In the genomic region with DNA sequence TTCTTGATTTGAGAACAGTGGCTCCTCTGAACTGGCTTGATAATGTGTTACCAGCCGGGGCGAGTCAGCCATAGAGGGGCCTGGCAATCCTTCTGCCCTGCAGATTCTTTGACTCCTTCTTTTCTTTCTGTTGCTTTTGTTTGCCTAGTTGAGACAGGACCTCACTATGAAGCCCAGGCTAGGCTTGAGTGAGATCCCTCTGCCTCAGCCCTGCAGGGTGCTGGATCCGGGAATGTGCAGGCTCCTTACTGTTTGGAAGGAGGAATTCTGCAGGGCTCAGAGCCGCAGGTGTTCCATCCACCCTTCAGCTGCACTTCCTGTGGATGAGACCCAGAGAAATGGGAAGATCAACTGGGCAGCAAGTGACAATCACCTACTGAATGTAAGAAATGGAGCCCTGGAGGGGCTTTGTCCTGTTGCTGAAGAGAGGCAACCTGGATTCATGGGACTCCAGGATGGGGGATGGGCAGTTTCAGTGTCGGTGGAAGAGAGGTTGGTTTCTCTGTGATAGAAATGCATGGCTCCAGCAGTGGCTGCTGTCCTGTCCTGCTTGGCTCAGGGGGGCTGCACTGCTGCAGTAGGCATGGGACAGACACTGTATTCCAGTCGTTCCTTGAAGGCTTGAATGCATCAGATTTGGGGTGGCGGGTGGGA, we compare ENCODE assay signal across 12 mouse cellular contexts. TPM values are rescaled to one million over a fixed set of nuclear protein-coding genes. Genes with fewer than 3 reads are reported as not detected.
DNase-seq lines count a peak whose midpoint lies in the region; ATAC-seq lines count a peak whose summit lies in the region.
"Had no signal": no experiment of that assay in that cellular context is flagged by ENCODE, and none has a peak within 500 bp of the region (broad histone marks: within the 10 kb centered on the region; RNA-seq: fewer than 3 reads in every experiment).

No protein-coding gene starts in this region.

- DNase-seq in heart, postnatal 14 days, result no peak
- DNase-seq in lung, postnatal 4 days, result no peak
- DNase-seq in lung, postnatal 14 days, result no peak
- DNase-seq: kidney, postnatal 14 days had no signal

- H3K9me3 ChIP-seq in heart, embryonic 13.5 days, result no peaks in the 10 kb centered on the region
- peaks cover 7% of the 10 kb centered on the region for H3K9me3 ChIP-seq in forebrain, embryonic 13.5 days (replicated peaks)
- no peaks in the 10 kb centered on the region for H3K9me3 ChIP-seq in hindbrain, embryonic 16.5 days (ENCODE audit: control insufficient read depth, low read length)
- H3K9me3 ChIP-seq in neural tube, embryonic 13.5 days, result 0 out of 2 replicates have a peak, but pooled peaks cover 6% of the 10 kb centered on the region
- H3K9me3 ChIP-seq: stomach, embryonic 15.5 days had no signal

- H3K36me3 ChIP-seq in heart, embryonic 13.5 days, result no peaks in the 10 kb centered on the region
- no peaks in the 10 kb centered on the region for H3K36me3 ChIP-seq in forebrain, embryonic 13.5 days (ENCODE audit: poor library complexity, severe bottlenecking)
- H3K36me3 ChIP-seq in hindbrain, embryonic 16.5 days (ENCODE audit: control insufficient read depth, insufficient read depth, low read length), result no peaks in the 10 kb centered on the region
- H3K36me3 ChIP-seq in neural tube, embryonic 13.5 days, result no peaks in the 10 kb centered on the region
- H3K36me3 ChIP-seq: stomach, embryonic 15.5 days had no signal

- peak overlapping the region; percentile 64; the same call in 1 of the 2 replicates for H3K27ac ChIP-seq in heart, embryonic 13.5 days (replicated peaks)
- H3K27ac ChIP-seq in forebrain, embryonic 13.5 days, result peak overlapping the region; percentile 14; the same call in 1 of the 2 replicates
- H3K27ac ChIP-seq in hindbrain, embryonic 16.5 days (ENCODE audit: low read depth, low read length), result peak overlapping the region; percentile 65
- peak overlapping the region; percentile 86 for H3K27ac ChIP-seq in neural tube, embryonic 13.5 days (replicated peaks)
- H3K27ac ChIP-seq: left cerebral cortex, adult 2 months; stomach, embryonic 15.5 days had no signal

- H3K4me2 ChIP-seq in heart, embryonic 13.5 days, result no peak overlapping the region
- 0 out of 2 replicates have a peak overlapping the region, but pooled peaks have one; percentile 18 for H3K4me2 ChIP-seq in forebrain, embryonic 13.5 days
- H3K4me2 ChIP-seq in hindbrain, embryonic 16.5 days (ENCODE audit: low read length), result no peak overlapping the region
- peak overlapping the region; percentile 18 for H3K4me2 ChIP-seq in neural tube, embryonic 13.5 days
- H3K4me2 ChIP-seq: stomach, embryonic 15.5 days had no signal

- 51% methylated on average over 7 of the region's 7 CpGs for WGBS in heart, embryonic 13.5 days
- WGBS in forebrain, embryonic 13.5 days, result 25% methylated on average over 7 of the region's 7 CpGs
- WGBS in hindbrain, embryonic 16.5 days, result 20% methylated on average over 7 of the region's 7 CpGs
- 20% methylated on average over 7 of the region's 7 CpGs for WGBS in neural tube, embryonic 13.5 days

- no peak for ATAC-seq in heart, embryonic 13.5 days (ENCODE audit: extremely low read depth, insufficient number of reproducible peaks, low FRiP score, low TSS enrichment)
- ATAC-seq in forebrain, embryonic 13.5 days, result no peak
- ATAC-seq in hindbrain, embryonic 16.5 days, result no peak
- no peak for ATAC-seq in neural tube, embryonic 13.5 days (ENCODE audit: low read depth)

- no peak overlapping the region for H3K4me3 ChIP-seq in heart, embryonic 13.5 days
- H3K4me3 ChIP-seq in forebrain, embryonic 13.5 days, result no peak overlapping the region
- H3K4me3 ChIP-seq in hindbrain, embryonic 16.5 days (ENCODE audit: low read length), result no peak overlapping the region
- no peak overlapping the region for H3K4me3 ChIP-seq in neural tube, embryonic 13.5 days
- H3K4me3 ChIP-seq: erythroblast, embryonic 14.5 days; left cerebral cortex, adult 2 months; stomach, embryonic 15.5 days had no signal

- H3K4me1 ChIP-seq in heart, embryonic 13.5 days, result peaks cover 53% of the 10 kb centered on the region
- peaks cover 33% of the 10 kb centered on the region for H3K4me1 ChIP-seq in forebrain, embryonic 13.5 days
- peaks cover 20% of the 10 kb centered on the region for H3K4me1 ChIP-seq in hindbrain, embryonic 16.5 days (ENCODE audit: control insufficient read depth, insufficient read depth, low read depth, low read length)
- H3K4me1 ChIP-seq in neural tube, embryonic 13.5 days (replicated peaks), result peaks cover 49% of the 10 kb centered on the region

- intact Hi-C loops in heart, postnatal 14 days (cut with DNase I), result loop anchor here (2.0 to 5.0 kb wide), 2 partner anchors 299 to 475 kb away; no protein-coding TSS in a partner anchor

- peak overlapping the region; percentile 38; the same call in 1 of the 2 replicates for H3K9ac ChIP-seq in heart, embryonic 13.5 days
- H3K9ac ChIP-seq in forebrain, embryonic 13.5 days, result peak overlapping the region; percentile 40; the same call in 1 of the 2 replicates
- no peak overlapping the region; the same call in 1 of the 2 replicates for H3K9ac ChIP-seq in hindbrain, embryonic 16.5 days (ENCODE audit: low read depth, low read length)
- peak overlapping the region; percentile 53 for H3K9ac ChIP-seq in neural tube, embryonic 13.5 days
- H3K9ac ChIP-seq: stomach, embryonic 15.5 days had no signal

- H3K27me3 ChIP-seq in heart, embryonic 13.5 days (replicated peaks), result no peaks in the 10 kb centered on the region
- peaks cover 13% of the 10 kb centered on the region for H3K27me3 ChIP-seq in forebrain, embryonic 13.5 days
- H3K27me3 ChIP-seq in hindbrain, embryonic 16.5 days (replicated peaks; ENCODE audit: control insufficient read depth, insufficient read depth, low read length), result no peaks in the 10 kb centered on the region
- H3K27me3 ChIP-seq in neural tube, embryonic 13.5 days, result no peaks in the 10 kb centered on the region
- H3K27me3 ChIP-seq: stomach, embryonic 15.5 days had no signal

RNA-seq across cellular contexts. Expression of gene Ccdc182, which starts 40.2 kb away (rescaled TPM):
- 0.11 TPM in 1 of 2 replicates, not detected in the other for polyA plus RNA-seq in heart, embryonic 13.5 days (2015; fragmentation: Nextera tagmentation; extraction: Ambion mirVana)
- not detected for total RNA-seq in heart, postnatal 14 days (2021)
- 0.32 and 0.39 TPM in 2 replicates for polyA plus RNA-seq in forebrain, embryonic 13.5 days (2015; fragmentation: Nextera tagmentation; extraction: Ambion mirVana)
- 0.13 TPM in 1 of 2 replicates, not detected in the other for polyA plus RNA-seq in hindbrain, embryonic 16.5 days (2015; fragmentation: Nextera tagmentation; extraction: Ambion mirVana)
- 3.1 and 4.1 TPM in 2 replicates for polyA plus RNA-seq in neural tube, embryonic 13.5 days (2015; fragmentation: Nextera tagmentation; extraction: Ambion mirVana)
- total RNA-seq: left cerebral cortex, adult 2 months; liver, adult 2 months had no signal
- polyA plus RNA-seq: erythroblast, embryonic 14.5 days; liver, adult 2 months; stomach, embryonic 15.5 days had no signal

RNA-seq across cellular contexts. Expression of gene Mrps23, which starts 49.5 kb away (rescaled TPM):
- polyA plus RNA-seq in heart, embryonic 13.5 days (2015; fragmentation: Nextera tagmentation; extraction: Ambion mirVana), result 76.0 and 82.1 TPM in 2 replicates
- 100 to 1,000 TPM; 226 to 277 TPM for total RNA-seq in heart, postnatal 14 days (2021)
- polyA plus RNA-seq in forebrain, embryonic 13.5 days (2015; fragmentation: Nextera tagmentation; extraction: Ambion mirVana), result 70.4 and 70.9 TPM in 2 replicates
- 61.1 and 68.8 TPM in 2 replicates for polyA plus RNA-seq in hindbrain, embryonic 16.5 days (2015; fragmentation: Nextera tagmentation; extraction: Ambion mirVana)
- polyA plus RNA-seq in neural tube, embryonic 13.5 days (2015; fragmentation: Nextera tagmentation; extraction: Ambion mirVana), result 64.2 and 69.4 TPM in 2 replicates

Comparison
In these comparisons a context has a peak if more than half of its experiments do, and no peak if none do; other contexts are left out.
1. H3K27ac ChIP-seq: peak in every context shown above with its lines; median percentile 86 in neural tube, embryonic 13.5 days; 65 in hindbrain, embryonic 16.5 days; 64 in heart, embryonic 13.5 days; 14 in forebrain, embryonic 13.5 days.
2. H3K4me2 ChIP-seq: peak in forebrain, embryonic 13.5 days (single experiment) and neural tube, embryonic 13.5 days (single experiment); none in heart, embryonic 13.5 days (single experiment) and hindbrain, embryonic 16.5 days (single experiment).